Mouse (Mus musculus) kidney, adult 8-10 months (tissue): ENCODE results near the gene Vezt.

ENCODE experiments used
- DNase-seq, 2 experiments: peaks; one replicate each; pipeline ENCODE4 v3.0.0; 2022

Vezt gene

DNA sequence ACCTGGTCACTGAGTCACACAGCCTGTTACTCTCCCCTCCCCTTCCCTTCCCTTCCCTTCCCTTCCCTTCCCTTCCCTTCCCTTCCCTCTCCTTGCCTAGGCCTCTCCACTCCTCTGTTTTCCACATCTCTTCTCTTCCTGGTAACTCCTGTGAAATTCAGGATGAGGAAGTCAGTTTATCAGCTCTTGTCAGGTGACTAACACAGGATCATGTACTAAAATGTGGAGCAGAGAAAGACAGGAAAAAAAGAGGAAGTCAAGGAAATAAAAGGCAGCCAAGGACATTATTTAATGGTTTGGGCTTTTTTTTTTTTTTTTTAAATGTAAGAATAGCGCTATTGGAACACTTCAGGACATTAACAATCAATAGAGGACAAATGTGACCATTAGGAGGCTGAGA, 126.6 kb downstream of the Vezt start:
- DNase-seq = no peak

DNA sequence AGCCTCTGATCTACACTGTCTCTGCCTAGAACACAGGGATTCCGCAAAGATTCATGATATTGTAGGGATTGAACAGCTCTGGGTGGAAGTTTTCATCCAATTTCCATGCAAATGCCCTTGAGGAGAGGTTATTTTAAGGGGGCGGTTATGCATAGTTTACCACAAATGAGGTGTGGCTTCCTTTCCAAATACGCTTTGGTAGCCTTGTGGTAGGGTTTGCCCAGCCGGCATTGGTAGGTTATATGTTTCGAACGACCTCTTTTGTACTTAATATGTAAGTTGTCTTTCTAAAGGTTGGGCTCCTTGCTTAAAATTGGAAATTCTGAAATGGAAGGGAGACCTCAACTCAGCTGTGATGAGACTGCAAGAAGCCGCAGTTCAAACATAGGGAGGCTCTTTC, 127.1 kb downstream of the Vezt start:
- DNase-seq = no peak

- no peak for DNase-seq
Observed at GRCm38 (mm10) chr10:93907376-93907775, 128.2 kb downstream of the Vezt start.

DNA sequence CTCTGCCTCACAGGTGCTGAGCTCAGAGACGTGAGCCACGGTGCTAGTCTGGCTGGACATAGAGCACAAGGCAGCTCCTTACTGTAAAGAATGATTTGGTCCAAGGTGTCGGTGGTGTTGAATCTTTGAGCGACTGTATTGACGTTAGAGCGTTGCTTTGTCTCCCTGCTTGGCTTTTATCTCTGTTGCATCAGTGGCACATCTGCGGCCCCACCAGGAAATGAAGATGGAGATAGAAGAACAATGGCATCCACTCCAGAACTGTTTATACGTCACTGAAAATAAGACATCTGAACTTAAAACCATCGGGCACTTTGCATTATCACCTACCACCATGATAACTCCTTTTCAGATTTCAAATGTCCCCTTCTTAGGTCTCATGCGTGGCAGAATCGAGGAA, 135.7 kb downstream of the Vezt start:
- DNase-seq = no peak

GRCm38 (mm10) chr10:93899303-93899702, 136.3 kb downstream of the Vezt start:
- DNase-seq = peak; percentile 33 to 72

- DNase-seq = no peak
Observed at GRCm38 (mm10) chr10:93897043-93897646, 138.5 kb downstream of the Vezt start, which contains the start of gene Metap2. Gene Metap2, minus strand, starts transcription at chr10:93897093.

DNA sequence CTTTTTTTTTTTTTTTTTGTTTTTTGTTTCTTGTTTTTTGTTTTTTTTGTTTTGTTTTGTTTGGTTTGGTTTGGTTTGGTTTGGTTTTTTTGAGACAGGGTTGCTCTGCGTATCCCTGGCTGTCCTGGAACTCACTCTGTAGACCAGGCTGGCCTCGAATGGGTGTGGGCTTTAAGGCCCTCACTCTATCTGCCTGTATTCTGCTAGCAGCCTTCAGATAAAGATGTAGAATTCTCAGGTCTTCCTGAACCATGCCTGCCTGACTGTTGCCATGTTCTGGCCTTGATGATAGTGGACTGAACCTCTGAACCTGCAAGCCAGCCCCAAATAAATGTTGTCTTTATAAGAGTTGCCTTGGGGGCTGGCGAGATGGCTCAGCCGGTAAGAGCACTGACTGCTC, 143.1 kb downstream of the Vezt start:
- no peak for DNase-seq

DNA sequence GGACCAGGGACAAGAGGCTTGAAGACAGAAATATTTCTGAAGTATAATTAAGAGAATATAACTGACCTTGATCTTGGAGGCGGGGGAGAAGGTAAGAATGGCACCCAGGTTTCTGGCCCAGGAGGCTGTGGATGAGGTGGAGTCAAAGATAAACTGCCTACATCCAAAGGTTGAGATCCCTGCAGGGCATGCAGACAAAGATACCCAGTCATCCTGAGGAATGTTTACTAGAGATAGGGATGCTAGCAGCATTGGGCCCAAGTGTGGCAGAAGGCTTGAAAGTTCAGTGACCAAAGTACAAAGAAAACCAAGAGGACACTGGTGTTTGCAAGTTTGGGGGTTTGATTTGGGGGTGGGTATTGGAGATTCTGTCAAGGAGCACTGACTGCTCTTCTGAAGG, 144.6 kb downstream of the Vezt start:
- DNase-seq = no peak

DNA sequence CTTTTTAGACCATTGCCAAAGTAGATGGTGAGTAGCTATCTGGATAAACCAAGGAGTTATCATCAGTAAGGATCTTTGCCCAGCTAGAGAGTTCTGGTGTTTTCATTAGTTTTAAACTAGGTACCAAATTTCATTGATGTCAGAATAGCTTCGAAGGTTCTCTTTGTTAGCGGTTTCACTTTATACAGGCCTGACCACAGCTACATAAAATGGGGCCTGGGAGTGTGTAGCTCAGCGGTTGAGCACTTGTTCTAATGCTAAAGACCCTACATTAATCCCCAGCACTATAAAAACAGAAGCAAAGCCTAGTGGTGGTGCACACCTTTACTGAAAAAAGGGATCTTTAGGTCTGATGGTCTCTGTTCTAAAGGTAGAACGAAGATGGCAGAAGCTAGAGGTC, 145.1 kb downstream of the Vezt start:
- DNase-seq = no peak

GRCm38 (mm10) chr10:93889976-93890375, 145.6 kb downstream of the Vezt start:
- no peak for DNase-seq

- peak; percentile 82 to 87 for DNase-seq
Observed at GRCm38 (mm10) chr10:93889579-93889950, 146.1 kb downstream of the Vezt start.
